Mouse (Mus musculus): ENCODE data around the gene Casp4.

Casp4 gene

DNA sequence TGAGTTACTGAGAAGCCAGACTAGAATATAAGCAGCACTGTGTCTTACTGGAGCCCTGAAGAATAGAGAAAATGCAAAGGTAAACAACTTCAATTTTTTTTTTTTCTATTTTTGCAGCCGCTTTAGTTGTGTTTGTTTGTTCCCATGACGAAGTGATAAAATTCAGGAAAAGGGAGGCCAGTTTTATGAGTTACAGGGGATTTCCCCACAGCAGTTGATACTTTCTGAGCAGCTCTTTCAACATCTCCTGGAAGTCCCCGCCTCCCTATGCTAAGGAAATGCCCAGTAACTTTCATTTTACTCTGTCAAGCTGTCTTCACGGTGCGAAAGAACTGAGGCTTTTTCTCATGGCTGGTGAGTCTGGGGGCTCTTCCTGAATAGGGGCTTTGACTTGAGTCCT lies at the start of gene Casp4:
Casp4 (plus strand) TSS at position 268 of the 400 bp plus-strand sequence.
- peak; percentile 18 to 20 for DNase-seq (ENCODE audit: low spot score in 2 of 2)

DNA sequence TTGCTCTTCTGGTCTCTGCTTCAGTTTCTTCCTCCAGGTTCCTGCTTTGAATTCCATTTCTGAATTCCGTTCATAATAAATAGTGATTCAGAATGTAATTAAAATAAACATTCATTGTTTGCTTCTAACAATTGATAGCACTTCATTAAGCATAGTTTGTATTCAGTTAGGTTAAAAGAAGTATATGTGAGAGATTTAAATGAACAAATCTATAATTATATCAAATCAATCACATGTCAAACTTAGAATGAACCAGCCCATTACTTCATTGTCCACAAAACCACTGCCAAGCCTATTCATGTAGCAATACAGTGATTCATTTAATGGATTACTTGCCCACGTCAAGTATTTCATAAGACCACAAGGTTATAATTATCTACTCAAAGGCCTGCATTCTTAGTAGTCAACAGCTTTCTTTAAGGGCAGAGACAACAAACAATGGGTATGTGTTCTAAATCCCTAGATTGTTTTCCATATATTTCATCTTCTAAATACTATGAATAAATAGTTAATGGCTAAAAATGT lies 44.6 kb upstream of the Casp4 start:
- DNase-seq (ENCODE audit: low spot score in 2 of 2), result no peak

DNA sequence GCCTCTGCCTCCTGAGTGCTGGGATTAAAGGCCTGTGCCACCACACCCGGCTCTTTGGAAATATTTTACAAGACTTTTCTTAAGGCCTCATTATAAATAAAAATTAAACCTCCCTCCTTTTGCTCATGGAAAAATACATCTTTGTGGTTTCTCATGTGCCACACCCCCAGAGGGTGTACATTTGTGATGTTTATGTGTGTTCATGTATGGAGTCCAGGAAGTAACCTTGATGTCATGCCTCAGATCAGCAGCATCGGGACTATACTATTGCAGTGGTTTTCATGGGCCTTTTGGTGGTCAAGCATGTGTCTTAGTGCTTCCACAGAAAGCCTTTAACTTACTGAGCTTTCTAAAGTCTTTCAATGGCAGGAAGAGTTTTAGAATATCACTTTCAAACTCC lies 38.4 kb upstream of the Casp4 start:
- DNase-seq (ENCODE audit: low spot score in 2 of 2), result no peak

GRCm38 (mm10) chr9:5270884-5271283 lies 37.7 kb upstream of the Casp4 start:
- no peak for DNase-seq (ENCODE audit: low spot score in 2 of 2)

DNA sequence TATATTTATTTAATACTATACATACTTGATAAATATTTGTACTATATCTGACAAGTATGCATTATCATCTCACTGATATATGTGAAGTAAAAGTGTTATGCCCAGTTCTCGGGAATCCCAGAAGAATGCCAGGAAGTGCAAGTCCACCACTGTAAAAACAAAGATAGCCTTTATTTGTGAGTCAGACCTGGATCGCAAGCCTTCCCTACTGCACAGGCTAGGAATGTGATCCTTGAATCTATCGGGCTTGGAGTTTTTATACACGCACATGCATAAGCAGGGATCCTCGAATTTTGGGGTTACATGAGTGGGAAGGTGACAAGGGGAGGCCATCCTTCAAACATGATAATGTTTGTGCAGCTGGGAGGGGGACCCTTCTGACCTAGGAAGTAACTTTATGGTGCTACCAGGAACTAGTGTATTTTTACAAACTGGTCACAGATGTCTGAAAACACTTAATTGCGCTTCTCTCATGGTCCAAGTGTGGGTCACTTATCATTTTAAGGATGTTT lies 37.2 kb upstream of the Casp4 start:
- DNase-seq (ENCODE audit: low spot score in 2 of 2), result no peak

- no peak for DNase-seq (ENCODE audit: low spot score in 2 of 2)
Measured at GRCm38 (mm10) chr9:5286071-5286470, 22.6 kb upstream of the Casp4 start.

GRCm38 (mm10) chr9:5286597-5286996 lies 22.0 kb upstream of the Casp4 start:
- DNase-seq (ENCODE audit: low spot score in 2 of 2), result no peak

- no peak for DNase-seq (ENCODE audit: low spot score in 2 of 2)
Measured at GRCm38 (mm10) chr9:5296354-5297237, 12.0 kb upstream of the Casp4 start.

DNA sequence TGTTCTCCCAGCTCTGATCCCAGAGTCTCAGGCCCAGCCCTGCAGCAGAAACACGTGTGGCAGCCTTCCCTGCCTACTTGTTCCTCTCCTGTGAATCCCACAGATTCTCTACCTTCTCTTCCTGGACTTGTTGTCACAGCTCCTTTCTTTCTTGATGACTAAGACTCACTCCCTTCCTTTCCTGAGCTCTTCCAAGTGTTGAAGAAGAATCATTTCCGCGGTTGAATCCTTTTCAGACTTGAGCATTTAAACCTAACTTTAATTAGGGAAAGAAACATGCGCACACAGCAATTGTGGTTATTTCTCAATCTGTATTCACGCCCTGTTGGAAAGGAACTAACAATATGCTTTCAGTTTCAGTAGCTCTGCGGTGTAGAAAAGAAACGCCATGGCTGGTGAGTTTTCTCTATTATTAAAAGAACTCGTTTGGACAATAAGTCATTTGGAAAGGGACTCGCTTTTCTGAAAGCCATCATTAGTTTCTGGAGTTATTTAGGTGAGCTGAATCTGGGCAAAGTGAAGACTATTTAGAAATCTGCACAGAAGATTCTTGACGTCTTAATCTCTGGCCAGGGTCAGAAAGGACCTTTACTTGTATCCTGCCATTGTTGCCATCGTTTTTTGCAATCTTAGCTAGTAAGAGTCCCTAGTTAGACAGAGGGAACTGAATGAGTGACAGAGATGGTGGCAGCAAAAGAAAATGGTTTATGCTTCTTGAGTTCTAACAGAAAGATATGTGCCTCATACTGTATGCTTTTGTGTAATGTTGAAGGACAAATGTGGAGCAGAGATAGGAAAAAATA lies 10.1 kb upstream of the Casp4 start, which contains the start of gene Casp1:
Casp1 (plus strand) TSS at position 189 of the 803 bp plus-strand sequence.
- DNase-seq (ENCODE audit: low spot score in 2 of 2), result no peak

- DNase-seq (ENCODE audit: low spot score in 2 of 2), result no peak
Measured at GRCm38 (mm10) chr9:5299132-5299381, 9.6 kb upstream of the Casp4 start.

DNA sequence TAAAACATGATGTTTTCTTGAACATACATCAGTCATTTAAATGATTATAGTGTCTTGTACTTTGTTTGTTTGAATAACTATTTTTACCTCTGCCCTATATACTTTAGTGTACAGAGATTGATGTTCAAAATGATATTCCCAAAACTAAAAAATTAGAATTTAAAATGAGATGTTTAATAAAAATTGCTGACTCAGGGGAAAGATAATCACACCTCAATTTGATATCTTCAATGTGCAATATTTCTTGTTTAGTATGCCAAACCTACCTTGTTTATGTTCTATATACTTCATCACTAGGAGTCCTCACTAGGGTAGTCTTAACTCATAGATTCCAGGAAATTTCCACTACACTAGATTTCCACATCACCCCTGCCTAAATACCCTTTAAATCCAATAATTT lies 1.5 kb downstream of the Casp4 start:
- no peak for DNase-seq (ENCODE audit: low spot score in 2 of 2)

GRCm38 (mm10) chr9:5311435-5311834 lies 2.8 kb downstream of the Casp4 start:
- no peak for DNase-seq (ENCODE audit: low spot score in 2 of 2)

- no peak for DNase-seq (ENCODE audit: low spot score in 2 of 2)
Measured at GRCm38 (mm10) chr9:5328204-5328603, 19.6 kb downstream of the Casp4 start.

- no peak for DNase-seq (ENCODE audit: low spot score in 2 of 2)
Measured at GRCm38 (mm10) chr9:5332441-5332840, 23.8 kb downstream of the Casp4 start.

DNA sequence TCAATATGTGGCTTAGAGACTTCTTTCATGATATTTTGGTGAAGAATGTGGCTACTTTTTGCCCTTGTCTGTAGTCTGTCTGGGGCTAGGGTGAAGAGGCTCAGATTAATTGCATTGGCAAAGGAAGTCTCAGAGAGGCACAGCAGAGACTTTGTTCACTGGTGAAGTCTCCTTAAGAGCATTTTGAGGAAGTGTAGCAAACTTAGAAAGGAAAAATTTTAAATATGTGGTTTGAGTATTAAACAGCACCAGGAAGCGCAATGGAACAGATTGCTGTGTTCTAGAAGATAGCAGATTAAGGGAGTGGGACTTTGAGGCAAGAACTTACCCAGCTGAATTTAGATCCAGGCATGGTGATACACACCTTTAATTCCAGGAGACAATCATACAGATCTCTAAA lies 24.8 kb downstream of the Casp4 start:
- no peak for DNase-seq (ENCODE audit: low spot score in 2 of 2)

- DNase-seq (ENCODE audit: low spot score in 2 of 2), result no peak
Measured at GRCm38 (mm10) chr9:5343092-5343491, 34.5 kb downstream of the Casp4 start.

DNA sequence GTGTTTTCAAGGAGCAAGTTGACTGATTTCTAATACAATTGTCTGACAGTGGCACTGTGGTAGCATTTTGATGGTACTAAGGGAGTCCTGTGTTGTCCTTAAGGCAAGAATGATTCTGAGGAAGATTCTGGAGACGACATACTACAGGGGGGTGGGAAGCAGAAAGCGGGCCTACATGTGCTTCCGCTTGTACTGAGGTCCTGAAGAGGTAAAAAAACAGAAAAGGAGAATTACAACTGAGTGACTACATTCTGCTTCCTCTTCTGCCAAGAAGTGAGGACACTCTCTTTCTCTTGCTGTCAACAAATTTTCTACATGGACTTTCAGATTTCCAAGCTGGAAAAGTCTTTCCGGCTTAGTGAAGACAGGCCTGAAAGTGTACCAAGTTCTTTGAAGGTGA lies 35.5 kb downstream of the Casp4 start:
- DNase-seq (ENCODE audit: low spot score in 2 of 2), result no peak

DNA sequence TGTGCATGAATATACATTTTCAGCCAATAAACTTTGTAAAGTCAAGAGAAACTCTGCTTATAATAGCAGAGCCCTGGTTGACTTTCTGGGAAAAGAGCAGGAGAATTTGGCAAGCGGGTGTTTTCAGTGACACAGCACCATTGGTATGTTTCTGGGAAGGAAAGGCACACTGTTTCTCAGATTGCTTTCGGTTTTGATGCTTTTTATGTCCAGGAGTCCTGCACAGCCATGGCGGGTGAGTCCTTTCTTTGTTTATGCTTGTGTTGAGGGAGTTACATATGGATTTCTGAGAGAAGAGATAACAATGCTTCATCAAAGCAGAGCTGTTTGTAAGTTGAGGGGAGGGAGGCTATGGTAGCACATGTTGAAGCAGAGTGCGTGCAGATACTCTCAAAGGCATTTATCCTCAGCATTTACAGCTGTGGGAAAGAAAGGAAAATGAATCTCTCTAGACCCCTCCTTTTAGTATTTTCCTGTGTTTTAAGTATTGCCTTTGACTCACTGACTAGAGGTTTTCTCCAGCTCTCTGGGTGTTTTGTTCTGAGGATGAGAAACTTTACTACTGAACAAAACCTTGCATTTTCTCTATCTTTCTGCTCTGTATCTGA lies 36.8 kb downstream of the Casp4 start, which contains the start of gene Casp12:
Casp12 (plus strand) TSS at position 140 of the 608 bp plus-strand sequence.
- peak in 1 of 2 experiments; percentile 24 for DNase-seq (ENCODE audit: low spot score in 2 of 2)

DNA sequence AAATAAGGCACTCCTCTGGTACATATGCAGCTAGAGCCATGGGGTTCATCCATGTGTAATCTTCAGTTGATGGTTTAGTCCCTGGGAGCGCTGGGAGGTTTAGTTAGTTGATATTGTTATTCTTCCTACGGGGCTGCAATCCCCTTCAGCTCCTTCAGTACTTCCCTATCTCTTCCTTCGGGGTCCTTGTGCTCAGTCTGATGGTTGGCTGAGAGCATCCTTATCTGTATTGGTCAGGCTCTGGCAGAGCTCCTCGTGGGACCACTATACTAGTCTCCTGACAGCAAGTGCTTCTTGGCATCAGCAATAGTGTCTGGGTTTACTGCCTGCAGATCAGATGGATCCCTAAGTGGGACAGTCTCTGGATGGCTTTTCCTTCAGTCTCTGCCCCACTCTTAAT lies 38.8 kb downstream of the Casp4 start:
- DNase-seq (ENCODE audit: low spot score in 2 of 2), result no peak

GRCm38 (mm10) chr9:5353673-5354072 lies 45.0 kb downstream of the Casp4 start:
- DNase-seq (ENCODE audit: low spot score in 2 of 2), result no peak

GRCm38 (mm10) chr9:5356801-5357200 lies 48.2 kb downstream of the Casp4 start:
- peak in 1 of 2 experiments; percentile 52 for DNase-seq (ENCODE audit: low spot score in 2 of 2)
